Mouse (Mus musculus) CH12.LX (cell line): Measurements from ENCODE around the gene Peli1. TPM values are rescaled to one million over a fixed set of nuclear protein-coding genes. Genes with fewer than 3 reads are reported as not detected.

Source experiments
- DNase-seq: peaks from one replicate; pipeline ENCODE4 v3.0.0-alpha.2; 2013; ENCODE audit errors: extremely low read depth
- H3K27ac ChIP-seq: 2 replicates; pipeline ENCODE4 v1.5.1; 2012; ENCODE audit warnings: low read depth, mild to moderate bottlenecking, control low read depth, moderate library complexity; ENCODE audit not compliant: insufficient read depth
- H3K27me3 ChIP-seq: replicated peaks from 2 replicates; pipeline ENCODE3; 2012; ENCODE audit warnings: inconsistent platforms
- H3K36me3 ChIP-seq, 2 experiments: replicated peaks in 1 of 2; 2 replicates each; pipeline versions ENCODE3 to v1.6.1; 2012; ENCODE audit warnings: inconsistent platforms in 1 of 2, low read length in 1 of 2, mild to moderate bottlenecking in 1 of 2, mixed read lengths in 1 of 2, moderate library complexity in 1 of 2; ENCODE audit not compliant: control insufficient read depth in 1 of 2, insufficient read depth in 1 of 2
- H3K4me1 ChIP-seq, 2 experiments: 2 replicates each; pipeline ENCODE4 v1.6.1; 2012; ENCODE audit warnings: inconsistent platforms in 1 of 2, moderate library complexity in 1 of 2; ENCODE audit not compliant: insufficient read depth in 2 of 2, control insufficient read depth in 1 of 2
- H3K4me2 ChIP-seq: 2 replicates; pipeline ENCODE4 v1.6.1; 2012; ENCODE audit warnings: low read depth, mild to moderate bottlenecking, control low read depth; ENCODE audit not compliant: poor library complexity, insufficient read depth, severe bottlenecking
- H3K4me3 ChIP-seq, 3 experiments: fragments of 150-350 bp in 1 of 3; sonication (generic) in 1 of 3; replicated peaks in 1 of 3; 2 replicates each; pipeline versions ENCODE3 to v1.5.1; 2011 to 2012; ENCODE audit warnings: low read depth in 2 of 3, low read length in 2 of 3, mild to moderate bottlenecking in 2 of 3, moderate library complexity in 2 of 3, control low read depth in 1 of 3, improper control_type of control experiment in 1 of 3, inconsistent platforms in 1 of 3, mixed read lengths in 1 of 3; ENCODE audit not compliant: poor library complexity in 1 of 3
- H3K79me2 ChIP-seq: replicated peaks from 2 replicates; pipeline ENCODE4 v1.6.1; 2012; ENCODE audit warnings: mild to moderate bottlenecking, moderate library complexity; ENCODE audit not compliant: control insufficient read depth, poor library complexity, insufficient read depth, severe bottlenecking; ENCODE audit errors: extremely low read depth
- H3K9ac ChIP-seq: 2 replicates; pipeline ENCODE4 v1.6.1; 2012; ENCODE audit warnings: low read depth, mild to moderate bottlenecking, control low read depth, moderate library complexity; ENCODE audit not compliant: insufficient read depth
- H3K9me3 ChIP-seq: replicated peaks from 2 replicates; pipeline ENCODE3; 2012; ENCODE audit warnings: low read length, inconsistent platforms, mixed read lengths
- BHLHE40 ChIP-seq: IDR thresholded peaks from 2 replicates; pipeline ENCODE4 v1.6.1; 2011; ENCODE audit warnings: mild to moderate bottlenecking, low read depth, low read length, improper control_type of control experiment
- E2F4 ChIP-seq: IDR thresholded peaks from 2 replicates; pipeline ENCODE4 v1.6.1; 2011; ENCODE audit warnings: low read depth, low read length, improper control_type of control experiment; ENCODE audit not compliant: insufficient replicate concordance
- ETS1 ChIP-seq: conservative IDR thresholded peaks from 2 replicates; pipeline ENCODE4 v1.6.1; 2012; ENCODE audit warnings: low read depth, mild to moderate bottlenecking, inconsistent platforms, low read length, improper control_type of control experiment, moderate library complexity
- GABPA ChIP-seq: IDR thresholded peaks from 2 replicates; pipeline ENCODE4 v1.6.1; 2012; ENCODE audit warnings: low read depth, low read length, improper control_type of control experiment, inconsistent platforms; ENCODE audit not compliant: insufficient replicate concordance
- MAZ ChIP-seq: IDR thresholded peaks from 2 replicates; pipeline ENCODE4 v1.6.1; 2012; ENCODE audit warnings: low read depth, mild to moderate bottlenecking, inconsistent platforms, low read length, improper control_type of control experiment, moderate library complexity
- MXI1 ChIP-seq: IDR thresholded peaks from 2 replicates; pipeline ENCODE4 v1.6.1; 2011; ENCODE audit warnings: mild to moderate bottlenecking, low read depth, low read length, improper control_type of control experiment
- MYC ChIP-seq: IDR thresholded peaks from 2 replicates; pipeline ENCODE4 v1.6.1; 2011; ENCODE audit warnings: low read depth, mild to moderate bottlenecking, improper control_type of control experiment, low read length
- PAX5 ChIP-seq: IDR thresholded peaks from 2 replicates; pipeline ENCODE4 v1.6.1; 2012; ENCODE audit warnings: low read length, inconsistent platforms, mixed read lengths
- POLR2AphosphoS2 ChIP-seq: IDR thresholded peaks from 2 replicates; pipeline ENCODE4 v1.6.1; 2011; ENCODE audit warnings: low read depth, low read length, improper control_type of control experiment
- RAD21 ChIP-seq: IDR thresholded peaks from 2 replicates; pipeline ENCODE4 v1.6.1; 2011; ENCODE audit warnings: low read depth, mild to moderate bottlenecking, low read length, improper control_type of control experiment, moderate library complexity
- RCOR1 ChIP-seq: conservative IDR thresholded peaks from 2 replicates; pipeline ENCODE4 v1.6.1; 2012; ENCODE audit warnings: low read depth, mild to moderate bottlenecking, inconsistent platforms, low read length, improper control_type of control experiment
- TBP ChIP-seq: conservative IDR thresholded peaks from 2 replicates; pipeline ENCODE4 v1.6.1; 2011; ENCODE audit warnings: low read depth, low read length, improper control_type of control experiment
- USF2 ChIP-seq: conservative IDR thresholded peaks from 2 replicates; pipeline ENCODE4 v1.6.1; 2011; ENCODE audit warnings: low read depth, low read length, improper control_type of control experiment
- ZC3H11A ChIP-seq: IDR thresholded peaks from 2 replicates; pipeline ENCODE4 v1.6.1; 2012; ENCODE audit warnings: low read depth, mild to moderate bottlenecking, inconsistent platforms, low read length, improper control_type of control experiment
- ZNF384 ChIP-seq: IDR thresholded peaks from 2 replicates; pipeline ENCODE4 v1.6.1; 2012; ENCODE audit warnings: low read depth, low read length, improper control_type of control experiment, inconsistent platforms
- dilution Hi-C: fragments of 300-500 bp; cut with MboI; formaldehyde crosslinking; loops from 2 replicates; pipeline ENCODE4 v1.14.3; 2020; ENCODE audit warnings: low sequenced_read_pairs; ENCODE audit not compliant: extremely low pct_unique_long_range_greater_than_20kb, extremely low pct_ligation_motif_present
- in situ Hi-C: fragments of 300-500 bp; cut with MboI; formaldehyde crosslinking; loops from 3 replicates; pipeline ENCODE4 v1.14.3; 2019; ENCODE audit warnings: low sequenced_read_pairs, low pct_ligation_motif_present, low pct_unique_long_range_greater_than_20kb, mixed read lengths
- polyA plus RNA-seq: library from polyadenylated mRNA; unstranded; fragments of >175 nt; gene quantifications from 2 replicates; pipeline ENCODE4 v1.2.1, GENCODE M21; 2012; ENCODE audit warnings: low read depth; ENCODE audit not compliant: insufficient read length
- total RNA-seq, 2 experiments: library from RNA; depleted of rRNA; stranded (reverse); fragments of 300-350 nt in 1 of 2; fragments of >200 nt in 1 of 2; gene quantifications; 2 replicates each; pipeline ENCODE4 v1.2.3; 2012 to 2014

The Peli1 gene
- total and polyA plus RNA-seq, 3 experiments, result 6.7 to 25.9 (median 14.8) TPM

GRCm38 (mm10) chr11:21174396-21174795 is 83.3 kb downstream of the Peli1 start (continued):
- TF ChIP-seq MXI1 (no peak), USF2 (peak; percentile 96), E2F4 (no peak), ZNF384 (peak; percentile 42; the same call in 1 of the 2 replicates), ETS1 (peak; percentile 50)

- TF ChIP-seq MYC (no peak), BHLHE40 (no peak), POLR2AphosphoS2 (no peak), RAD21 (no peak), TBP (no peak), RCOR1 (no peak), GABPA (no peak)
- dilution Hi-C loops (no loop called here), in situ Hi-C loops (loop anchor here (5.0 to 25.0 kb wide), 4 partner anchors 258 to 713 kb away; no protein-coding TSS in a partner anchor)
- Histone ChIP-seq H3K4me1 (peaks cover 12 to 47% of the 10 kb centered on the region in 2 experiments), H3K36me3 (no peaks in the 10 kb centered on the region), H3K4me2 (no peak overlapping the region), H3K4me3 (no peak overlapping the region), H3K79me2 (no peaks in the 10 kb centered on the region), H3K27ac (no peak overlapping the region), H3K27me3 (no peaks in the 10 kb centered on the region), H3K9ac (no peak overlapping the region), H3K9me3 (peaks cover under 1% of the 10 kb centered on the region)
- DNase-seq, result no peak
These were observed 84.0 kb downstream of the Peli1 start for GRCm38 (mm10) chr11:21175063-21175462.

GRCm38 (mm10) chr11:21176491-21176890 is 85.4 kb downstream of the Peli1 start:
- TF ChIP-seq PAX5 (no peak), MAZ (no peak), MYC (no peak), TBP (no peak), ZC3H11A (no peak), RAD21 (no peak)
- Histone ChIP-seq H3K27ac (no peak overlapping the region), H3K9me3 (no peaks in the 10 kb centered on the region), H3K79me2 (no peaks in the 10 kb centered on the region), H3K9ac (no peak overlapping the region), H3K4me2 (no peak overlapping the region), H3K4me1 (peaks cover 17 to 61% of the 10 kb centered on the region in 2 experiments), H3K4me3 (no peak overlapping the region), H3K36me3 (no peaks in the 10 kb centered on the region), H3K27me3 (no peaks in the 10 kb centered on the region)
- dilution Hi-C loops (no loop called here), in situ Hi-C loops (loop anchor here (5.0 to 25.0 kb wide), 4 partner anchors 259 to 714 kb away; no protein-coding TSS in a partner anchor)
- no peak for DNase-seq
